Mouse (Mus musculus) liver, embryonic 14.5 days (tissue): Measurements from ENCODE around the gene Pfdn6. TPM values are rescaled to one million over a fixed set of nuclear protein-coding genes. Genes with fewer than 3 reads are reported as not detected.
"Not testable (repeated sequence)": the region's sequence is repeated elsewhere in the genome, so short reads cannot be mapped to it uniquely, and the experiment has no call there.

Experiments used
- ATAC-seq: fragments of 200-750 bp; cut with Nextera tagmentation; 2 replicates; pipeline ENCODE4 v1.8.0; 2017; ENCODE audit warnings: moderate number of reproducible peaks, mild to moderate bottlenecking, moderate library complexity; ENCODE audit not compliant: insufficient read depth
- DNase-seq, 3 experiments: peaks; one replicate each; pipeline ENCODE4 v3.0.0-alpha.2; 2012 to 2013; ENCODE audit warnings: low read depth in 3 of 3, low spot score in 3 of 3
- H3K27ac ChIP-seq: fragments of 300-500 bp; sonication (generic); 2 replicates; pipeline ENCODE4 v1.5.1; 2014; ENCODE audit warnings: moderate library complexity, mild to moderate bottlenecking, control low read depth, inconsistent platforms
- H3K27me3 ChIP-seq: fragments of 300-500 bp; sonication (generic); 2 replicates; pipeline ENCODE4 v1.6.1; 2014; ENCODE audit warnings: mild to moderate bottlenecking, low read length, moderate library complexity; ENCODE audit not compliant: control insufficient read depth, insufficient read depth
- H3K36me3 ChIP-seq: fragments of 300-500 bp; sonication (generic); replicated peaks from 2 replicates; pipeline ENCODE4 v1.6.1; 2014; ENCODE audit warnings: low read depth; ENCODE audit not compliant: control insufficient read depth, insufficient read depth
- H3K4me1 ChIP-seq, 2 experiments: fragments of 200-500 bp in 1 of 2; fragments of 300-500 bp in 1 of 2; sonication (generic) in 1 of 2; replicated peaks; 2 replicates each; pipeline ENCODE4 v1.6.1; 2012 to 2014; ENCODE audit warnings: antibody characterized with exemption in 1 of 2, inconsistent platforms in 1 of 2, low read length in 1 of 2; ENCODE audit not compliant: control insufficient read depth in 2 of 2, insufficient read depth in 2 of 2
- H3K4me2 ChIP-seq: fragments of 300-500 bp; sonication (generic); 2 replicates; pipeline ENCODE4 v1.6.1; 2014; ENCODE audit warnings: low read depth, mild to moderate bottlenecking, control low read depth, moderate library complexity
- H3K4me3 ChIP-seq, 2 experiments: fragments of 200-500 bp in 1 of 2; fragments of 300-500 bp in 1 of 2; sonication (generic) in 1 of 2; 2 replicates each; pipeline ENCODE4 v1.5.1; 2012 to 2014; ENCODE audit warnings: low read depth in 2 of 2, low read length in 2 of 2, mild to moderate bottlenecking in 2 of 2, control low read depth in 1 of 2, inconsistent platforms in 1 of 2, moderate library complexity in 1 of 2; ENCODE audit not compliant: insufficient read depth in 1 of 2
- H3K9ac ChIP-seq: fragments of 300-500 bp; sonication (generic); replicated peaks from 2 replicates; pipeline ENCODE4 v1.6.1; 2014; ENCODE audit warnings: mild to moderate bottlenecking, control low read depth, moderate library complexity
- H3K9me3 ChIP-seq: fragments of 300-500 bp; sonication (generic); 2 replicates; pipeline ENCODE4 v1.6.1; 2016; ENCODE audit warnings: low read length, mixed read lengths; ENCODE audit not compliant: control insufficient read depth
- CTCF ChIP-seq: IDR thresholded peaks from 2 replicates; pipeline ENCODE4 v1.5.1; 2016; ENCODE audit warnings: antibody characterized with exemption, low read depth, control low read depth
- EP300 ChIP-seq: IDR thresholded peaks from 2 replicates; pipeline ENCODE4 v1.6.1; 2016; ENCODE audit warnings: antibody characterized with exemption, low read depth
- WGBS: fragments of 180-500 bp; shearing (Covaris S2); extraction: QIAGEN DNeasy Blood & Tissue Kit; methylation state at CpG from one replicate; pipeline ENCODE4 v1.1.7; 2014; ENCODE audit not compliant: insufficient replicate concordance; 5-methylcytosine and 5-hydroxymethylcytosine counted together
- polyA plus RNA-seq, 2 experiments: library from polyadenylated mRNA; depleted of rRNA in 1 of 2; stranded (reverse) in 1 of 2; unstranded in 1 of 2; fragments of >200 nt; fragmentation: Nextera tagmentation in 1 of 2; extraction: Ambion mirVana in 1 of 2; gene quantifications; 2 replicates each; pipeline versions ENCODE4 v1.2.1 to v1.2.3; 2012 to 2014

Gene Pfdn6
- polyA plus RNA-seq, 2 experiments = 62.4 to 103 TPM

GRCm38 (mm10) chr17:33908331-33909076 lies 31.6 kb downstream of the Pfdn6 start:
- DNase-seq = no peak
- Histone ChIP-seq H3K9ac (peak overlapping the region; percentile 98), H3K9me3 (no peaks in the 10 kb centered on the region), H3K4me1 (peaks cover 14 to 17% of the 10 kb centered on the region in 2 experiments), H3K4me2 (peak overlapping the region; percentile 98), H3K36me3 (peaks cover 20% of the 10 kb centered on the region), H3K27ac (peak overlapping the region; percentile 87), H3K4me3 (peak overlapping the region; percentile 73 to 97), H3K27me3 (no peaks in the 10 kb centered on the region)
- ATAC-seq = peak; percentile 57
- WGBS = 1% methylated on average over 42 of the region's 44 CpGs
- TF ChIP-seq EP300 = no peak
- no peak for TF ChIP-seq CTCF

GRCm38 (mm10) chr17:33904835-33905234 lies 35.3 kb downstream of the Pfdn6 start, which contains the start of gene Platr17:
Gene Platr17 (plus strand): TSS chr17:33905135.
- not testable (repeated sequence) for DNase-seq, H3K4me2 ChIP-seq, H3K4me3 ChIP-seq, H3K27me3 ChIP-seq, H3K27ac ChIP-seq, ATAC-seq, H3K36me3 ChIP-seq, H3K9me3 ChIP-seq, H3K9ac ChIP-seq
- WGBS = 33% methylated on average over 3 of the region's 4 CpGs
- H3K4me1 ChIP-seq = peaks cover 30 to 40% of the 10 kb centered on the region in 2 experiments

- not testable (repeated sequence) for H3K27me3 ChIP-seq, H3K4me3 ChIP-seq, DNase-seq, H3K4me2 ChIP-seq, H3K27ac ChIP-seq, H3K9ac ChIP-seq, H3K9me3 ChIP-seq, ATAC-seq, H3K36me3 ChIP-seq
- H3K4me1 ChIP-seq = peaks cover 36 to 48% of the 10 kb centered on the region in 2 experiments
- WGBS = 63% methylated on average over 6 of the region's 6 CpGs
Observed at GRCm38 (mm10) chr17:33903911-33904651, 36.1 kb downstream of the Pfdn6 start.

- TF ChIP-seq CTCF = no peak
- TF ChIP-seq EP300 = no peak
- H3K4me3 ChIP-seq = no peak overlapping the region
- peak overlapping the region; percentile 60 for H3K27ac ChIP-seq
- peaks cover 38 to 54% of the 10 kb centered on the region in 2 experiments for H3K4me1 ChIP-seq
- H3K9me3 ChIP-seq = no peaks in the 10 kb centered on the region
- peak overlapping the region; percentile 36; the same call in 1 of the 2 replicates for H3K4me2 ChIP-seq
- no peak overlapping the region for H3K9ac ChIP-seq
- no peaks in the 10 kb centered on the region for H3K27me3 ChIP-seq
- ATAC-seq (no peak), DNase-seq (no peak)
- 17% methylated on average over 7 of the region's 7 CpGs for WGBS
- H3K36me3 ChIP-seq = no peaks in the 10 kb centered on the region
Observed at GRCm38 (mm10) chr17:33902491-33902890, 37.7 kb downstream of the Pfdn6 start.

GRCm38 (mm10) chr17:33902079-33902478 lies 38.1 kb downstream of the Pfdn6 start:
- no peak for ATAC-seq
- TF ChIP-seq EP300 (no peak), CTCF (no peak)
- H3K9ac ChIP-seq = no peak overlapping the region

More at GRCm38 (mm10) chr17:33902079-33902478, 38.1 kb downstream of the Pfdn6 start:
- H3K4me1 ChIP-seq = peaks cover 39 to 57% of the 10 kb centered on the region in 2 experiments
- WGBS = 62% methylated on average over 4 of the region's 4 CpGs
- peak overlapping the region; percentile 36; the same call in 1 of the 2 replicates for H3K4me2 ChIP-seq
- H3K36me3 ChIP-seq = no peaks in the 10 kb centered on the region
- no peaks in the 10 kb centered on the region for H3K9me3 ChIP-seq
- DNase-seq = no peak
- H3K4me3 ChIP-seq = no peak overlapping the region
- H3K27ac ChIP-seq = no peak overlapping the region
- no peaks in the 10 kb centered on the region for H3K27me3 ChIP-seq
